Mouse (Mus musculus) thymus, adult 2 months (tissue): ENCODE results near the gene Lag3. TPM values are rescaled to one million over a fixed set of nuclear protein-coding genes. Genes with fewer than 3 reads are reported as not detected.

Experiments
- DNase-seq: peaks from one replicate; pipeline ENCODE4 v3.0.0; 2021
- H3K27ac ChIP-seq: fragments of 200-500 bp; 2 replicates; pipeline ENCODE4 v1.5.1; 2012; ENCODE audit warnings: low read length, control low read depth; ENCODE audit not compliant: control insufficient read depth, insufficient read depth
- H3K27me3 ChIP-seq: fragments of 200-500 bp; 2 replicates; pipeline ENCODE4 v1.6.1; 2012; ENCODE audit warnings: mild to moderate bottlenecking, low read length, moderate library complexity, mixed read lengths; ENCODE audit not compliant: control insufficient read depth, insufficient read depth
- H3K36me3 ChIP-seq: fragments of 200-500 bp; 2 replicates; pipeline ENCODE4 v1.6.1; 2012; ENCODE audit warnings: mild to moderate bottlenecking, low read length, moderate library complexity; ENCODE audit not compliant: control insufficient read depth, insufficient read depth
- H3K4me1 ChIP-seq: fragments of 200-500 bp; replicated peaks from 2 replicates; pipeline ENCODE4 v1.6.1; 2012; ENCODE audit warnings: low read length; ENCODE audit not compliant: control insufficient read depth, insufficient read depth
- H3K4me3 ChIP-seq: fragments of 200-500 bp; 2 replicates; pipeline ENCODE4 v1.5.1; 2012; ENCODE audit warnings: mild to moderate bottlenecking, low read length, control low read depth, moderate library complexity; ENCODE audit not compliant: control insufficient read depth, insufficient read depth
- CTCF ChIP-seq: fragments of 200-500 bp; IDR thresholded peaks from 2 replicates; pipeline ENCODE4 v1.5.1; 2012; ENCODE audit warnings: mild to moderate bottlenecking, control low read depth, low read length, moderate library complexity, borderline replicate concordance; ENCODE audit not compliant: control insufficient read depth, poor library complexity, insufficient read depth; ENCODE audit errors: extremely low read depth
- POLR2A ChIP-seq: fragments of 200-500 bp; IDR thresholded peaks from 2 replicates; pipeline ENCODE4 v1.6.1; 2012; ENCODE audit warnings: mild to moderate bottlenecking, low read length, control low read depth, moderate library complexity; ENCODE audit not compliant: control insufficient read depth, poor library complexity, insufficient read depth; ENCODE audit errors: extremely low read depth
- whole genome bisulfite sequencing: fragments of 180-500 bp; shearing (Covaris S2); methylation state at CpG from one replicate; pipeline ENCODE4 v1.1.7; 2018; 5-methylcytosine and 5-hydroxymethylcytosine counted together
- polyA plus RNA-seq: library from polyadenylated mRNA; depleted of rRNA; stranded (reverse); fragments of >200 nt; gene quantifications from 2 replicates; pipeline ENCODE4 v1.2.3, GENCODE M21; 2012

The Lag3 gene
- polyA plus RNA-seq, 1 experiment, result 30.1 TPM

DNA sequence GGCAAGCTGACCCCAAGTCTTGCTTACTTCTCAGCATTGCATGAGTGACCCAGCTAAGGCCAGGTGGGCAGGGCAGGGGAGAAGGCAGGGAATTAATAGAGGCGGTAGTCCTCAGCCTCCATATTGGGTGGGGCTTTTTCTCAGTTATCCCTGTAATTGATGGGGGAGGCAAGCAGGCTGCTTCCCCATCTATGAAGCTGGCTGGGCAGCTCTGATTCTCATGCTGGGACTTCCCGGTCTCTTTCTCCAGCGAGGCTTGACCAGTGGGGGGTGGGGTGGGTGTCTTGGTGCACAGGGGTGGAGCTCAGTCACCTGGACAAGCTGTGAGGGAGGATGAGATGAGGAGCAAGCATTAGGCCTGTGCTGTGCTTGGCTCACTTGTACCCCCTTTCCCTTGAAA lies 49.7 kb downstream of the Lag3 start:
- H3K36me3 ChIP-seq, result peaks cover 15% of the 10 kb centered on the region
- H3K27me3 ChIP-seq, result no peaks in the 10 kb centered on the region
- no peak overlapping the region; the same call in 1 of the 2 replicates for H3K4me3 ChIP-seq
- H3K4me1 ChIP-seq, result peaks cover 63% of the 10 kb centered on the region
- WGBS, result 86% methylated on average over 3 of the region's 3 CpGs
- no peak for TF ChIP-seq CTCF
- TF ChIP-seq POLR2A, result no peak
- no peak for DNase-seq
- peak overlapping the region; percentile 98 for H3K27ac ChIP-seq

- no peak overlapping the region for H3K27ac ChIP-seq
- DNase-seq, result no peak
- peaks cover 10% of the 10 kb centered on the region for H3K36me3 ChIP-seq
- H3K27me3 ChIP-seq, result no peaks in the 10 kb centered on the region
- H3K4me3 ChIP-seq, result no peak overlapping the region
- H3K4me1 ChIP-seq, result peaks cover 69% of the 10 kb centered on the region
- 96% methylated on average over 19 of the region's 19 CpGs for WGBS
- TF ChIP-seq POLR2A (no peak), CTCF (no peak)
These were observed 50.2 kb downstream of the Lag3 start for GRCm38 (mm10) chr6:124861266-124861665.

- Histone ChIP-seq H3K27ac (no peak overlapping the region), H3K4me1 (peaks cover 62% of the 10 kb centered on the region), H3K36me3 (peaks cover 3% of the 10 kb centered on the region), H3K27me3 (no peaks in the 10 kb centered on the region), H3K4me3 (no peak overlapping the region)
- WGBS, result 97% methylated on average over 9 of the region's 9 CpGs
- DNase-seq, result no peak
- no peak for TF ChIP-seq POLR2A
- no peak for TF ChIP-seq CTCF
These were observed 51.0 kb downstream of the Lag3 start for GRCm38 (mm10) chr6:124860511-124860910.

DNA sequence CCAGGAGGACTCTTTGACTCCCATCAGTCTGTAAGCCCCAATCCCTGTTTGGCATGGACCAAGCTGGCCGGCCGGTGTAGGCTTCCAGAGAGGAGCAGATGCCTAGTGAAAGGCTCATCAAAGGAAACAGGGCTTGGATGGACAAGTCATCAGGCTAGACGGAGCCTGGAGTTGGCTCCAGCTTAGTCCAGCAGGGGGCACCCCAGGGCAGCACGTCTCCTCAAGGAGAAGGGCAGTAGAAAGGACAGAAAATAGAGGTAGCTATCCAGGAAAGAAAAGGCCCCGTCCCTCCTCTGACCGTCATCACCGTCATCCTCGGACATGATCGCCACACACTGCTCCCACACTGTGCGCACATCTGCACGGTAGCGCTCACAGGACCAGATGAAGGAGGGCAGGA lies 51.8 kb downstream of the Lag3 start:
- H3K4me1 ChIP-seq, result peaks cover 57% of the 10 kb centered on the region
- H3K27ac ChIP-seq, result no peak overlapping the region
- 10% methylated on average over 12 of the region's 12 CpGs for WGBS
- H3K36me3 ChIP-seq, result no peaks in the 10 kb centered on the region
- TF ChIP-seq POLR2A (no peak), CTCF (peak; percentile 90)
- no peak overlapping the region for H3K4me3 ChIP-seq
- H3K27me3 ChIP-seq, result no peaks in the 10 kb centered on the region
- peak; percentile 90 for DNase-seq

DNA sequence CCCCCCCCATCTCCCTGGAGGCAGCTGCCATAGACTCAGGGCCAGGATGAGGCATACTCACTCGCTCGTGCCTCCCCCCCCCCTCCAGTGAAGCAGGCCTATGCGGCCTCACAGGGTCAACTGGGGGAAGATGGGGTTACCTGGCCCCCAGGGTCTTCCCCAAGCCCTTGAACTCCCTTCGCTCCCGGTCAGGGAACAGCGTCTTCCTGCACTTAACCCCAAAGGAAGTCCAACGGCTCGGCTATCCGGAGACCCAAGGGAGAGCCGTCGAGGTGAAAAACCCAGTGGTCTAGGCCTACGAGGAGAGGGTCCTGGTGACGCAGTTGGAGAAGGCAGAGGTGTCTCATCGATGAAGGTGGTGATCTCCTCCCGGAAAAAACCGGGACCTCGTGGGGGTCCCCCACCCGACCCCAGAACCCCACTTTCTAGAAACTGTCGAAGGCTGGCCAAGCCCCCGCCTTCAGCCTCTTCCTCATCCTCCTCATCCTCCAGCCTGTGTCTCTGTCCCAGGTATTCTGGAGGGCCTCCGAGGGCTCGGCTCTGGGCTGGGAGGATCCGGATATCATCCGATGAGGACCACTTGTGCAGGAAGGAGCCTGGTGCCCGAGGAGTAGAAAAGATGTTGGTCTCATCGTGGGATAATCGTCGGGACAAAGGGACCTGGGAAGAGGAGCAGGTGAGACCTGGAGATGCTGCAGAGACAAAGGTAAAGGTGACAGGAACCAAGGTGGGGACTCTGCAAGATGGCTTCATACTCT lies 52.8 kb downstream of the Lag3 start:
- H3K27ac ChIP-seq, result no peak overlapping the region
- no peak for DNase-seq
- no peaks in the 10 kb centered on the region for H3K27me3 ChIP-seq
- TF ChIP-seq POLR2A, result no peak
- no peak for TF ChIP-seq CTCF
- 84% methylated on average over 26 of the region's 28 CpGs for WGBS
- H3K36me3 ChIP-seq, result no peaks in the 10 kb centered on the region
- peaks cover 59% of the 10 kb centered on the region for H3K4me1 ChIP-seq
- no peak overlapping the region for H3K4me3 ChIP-seq

- 50% methylated on average over 26 of the region's 26 CpGs for WGBS
- Histone ChIP-seq H3K4me3 (peak overlapping the region; percentile 51), H3K4me1 (peaks cover 56% of the 10 kb centered on the region), H3K36me3 (no peaks in the 10 kb centered on the region), H3K27ac (no peak overlapping the region), H3K27me3 (no peaks in the 10 kb centered on the region)
- no peak for TF ChIP-seq POLR2A
- no peak for TF ChIP-seq CTCF
- no peak for DNase-seq
These were observed 53.5 kb downstream of the Lag3 start for GRCm38 (mm10) chr6:124857840-124858530.
